Mouse (Mus musculus) heart, postnatal 14 days (tissue): ENCODE measurements around the gene Atp11c. TPM values are rescaled to one million over a fixed set of nuclear protein-coding genes. Genes with fewer than 3 reads are reported as not detected.

Source experiments
- microRNA-seq, 2 experiments: library from miRNA; unstranded; fragments of <30 nt; microRNA quantifications; one replicate each; pipeline ENCODE4 v1.2.0; 2021 to 2022
- total RNA-seq, 2 experiments: library from RNA; stranded (reverse); gene quantifications; 2 replicates each; pipeline ENCODE4 v1.2.3; 2021

Gene Atp11c
- total RNA-seq, 2 experiments from 2014 or later = 9.3 to 10.4 TPM

Small RNA genes within 50 kb of the gene (microRNA-seq; reads per million reads assigned to microRNA genes)
- gene Mir505 = 26.1 to 239 reads per million in 2 experiments

Other genes starting within 250 kb of the Atp11c start
- not detected for gene Gm7073, start 53.4 kb downstream of the Atp11c start, total RNA-seq